Mouse (Mus musculus): Measurements from ENCODE around the gene Tmem231. TPM values are rescaled to one million over a fixed set of nuclear protein-coding genes. Genes with fewer than 3 reads are reported as not detected.
A peak's percentile ranks its signal among the peaks of the same experiment; 100 is the strongest.

Tmem231 gene
- polyA plus RNA-seq, 1 experiment: 17.2 TPM

DNA sequence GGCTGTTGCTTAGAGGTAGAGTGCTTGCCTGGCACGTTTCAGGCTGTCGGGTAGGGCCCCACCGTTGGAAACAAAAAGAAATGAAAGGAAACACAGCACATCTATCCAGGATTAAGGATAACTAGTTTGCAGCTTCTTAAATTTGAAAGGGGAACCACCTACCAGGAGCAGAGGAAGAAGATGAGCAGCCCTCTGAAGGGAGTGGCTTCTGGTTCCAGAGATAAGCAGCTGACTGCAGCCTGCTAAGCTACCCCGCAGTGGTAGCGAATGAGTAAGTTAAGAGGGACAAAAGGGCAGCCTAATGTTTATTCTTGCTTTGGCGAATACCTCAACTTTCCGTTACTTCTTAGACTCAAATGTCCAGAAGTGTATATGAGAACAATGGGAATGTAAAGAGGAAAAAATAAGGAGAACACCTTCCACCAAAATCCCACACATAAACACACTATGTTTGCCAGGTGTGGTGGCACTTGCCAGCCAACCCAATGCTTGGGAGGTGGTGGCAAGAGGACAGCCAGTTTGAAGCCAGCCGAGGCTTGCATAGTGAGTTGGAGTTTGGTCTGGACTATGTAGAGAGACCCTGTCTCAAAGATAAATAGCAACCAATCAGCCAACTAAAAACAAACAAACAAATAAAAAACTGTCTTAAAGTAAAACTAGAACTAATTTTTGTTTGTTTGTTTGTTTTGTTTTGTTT lies 3.9 kb downstream of the Tmem231 start:
- no peak for DNase-seq (ENCODE audit: low read depth)
- TF ChIP-seq POLR2A (IDR thresholded peaks at IDR 0.05; ENCODE audit: borderline replicate concordance, extremely low read depth, insufficient read depth, insufficient read length, poor library complexity, severe bottlenecking) (no peak), CTCF (IDR thresholded peaks at IDR 0.05; ENCODE audit: borderline replicate concordance, extremely low read depth, insufficient read depth, insufficient read length) (no peak)

DNA sequence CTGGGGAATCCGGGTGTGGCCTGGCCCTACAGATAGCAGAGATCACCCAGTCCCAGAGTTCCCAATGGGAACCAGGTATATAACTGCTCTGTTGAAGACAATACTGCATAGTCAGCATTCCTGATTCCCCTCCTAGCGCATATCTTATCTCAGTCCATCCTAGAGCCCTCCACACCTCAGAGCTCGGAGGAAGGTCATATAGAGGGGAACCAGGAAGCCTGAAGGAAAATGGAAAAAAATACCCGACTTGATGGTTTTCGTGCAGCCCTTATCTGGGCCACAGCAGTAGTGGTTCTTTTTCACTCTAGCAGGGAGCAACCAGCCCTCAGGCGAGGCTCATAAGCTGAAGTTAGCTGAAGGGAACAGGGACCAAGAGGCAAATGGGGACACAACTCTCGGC lies 8.7 kb downstream of the Tmem231 start:
- TF ChIP-seq CTCF (IDR thresholded peaks at IDR 0.05; ENCODE audit: borderline replicate concordance, extremely low read depth, insufficient read depth, insufficient read length) (no peak), POLR2A (IDR thresholded peaks at IDR 0.05; ENCODE audit: borderline replicate concordance, extremely low read depth, insufficient read depth, insufficient read length, poor library complexity, severe bottlenecking) (no peak)

DNA sequence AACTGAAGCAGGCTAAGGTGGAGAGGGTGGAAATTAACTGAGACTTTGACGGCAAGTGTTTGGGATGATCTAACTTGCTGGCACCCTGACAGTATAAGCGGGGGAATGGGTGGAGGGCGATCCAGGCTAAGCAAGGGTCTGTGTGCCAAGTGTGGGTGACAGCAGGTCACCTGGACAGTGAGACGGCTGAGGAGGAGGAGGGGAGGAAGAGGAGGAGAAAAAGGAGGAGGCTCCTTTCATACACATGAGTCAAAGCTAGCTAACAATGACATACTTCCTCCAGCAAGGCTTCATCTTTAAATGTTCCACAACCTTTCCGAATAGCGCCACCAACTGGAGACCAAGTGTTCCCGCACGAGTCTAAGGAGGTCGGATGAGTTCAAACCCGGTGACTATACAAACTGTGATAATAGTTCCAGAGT lies 10.3 kb downstream of the Tmem231 start:
- peak; percentile 53; the same call in 1 of the 2 replicates for TF ChIP-seq CTCF (IDR thresholded peaks at IDR 0.05; ENCODE audit: borderline replicate concordance, extremely low read depth, insufficient read depth, insufficient read length)
- TF ChIP-seq POLR2A (IDR thresholded peaks at IDR 0.05; ENCODE audit: borderline replicate concordance, extremely low read depth, insufficient read depth, insufficient read length, poor library complexity, severe bottlenecking): no peak
- peak; percentile 58 for DNase-seq (ENCODE audit: low read depth)

More for the DNA sequence above, 8.7 kb downstream of the Tmem231 start:
- no peak for DNase-seq (ENCODE audit: low read depth)

DNA sequence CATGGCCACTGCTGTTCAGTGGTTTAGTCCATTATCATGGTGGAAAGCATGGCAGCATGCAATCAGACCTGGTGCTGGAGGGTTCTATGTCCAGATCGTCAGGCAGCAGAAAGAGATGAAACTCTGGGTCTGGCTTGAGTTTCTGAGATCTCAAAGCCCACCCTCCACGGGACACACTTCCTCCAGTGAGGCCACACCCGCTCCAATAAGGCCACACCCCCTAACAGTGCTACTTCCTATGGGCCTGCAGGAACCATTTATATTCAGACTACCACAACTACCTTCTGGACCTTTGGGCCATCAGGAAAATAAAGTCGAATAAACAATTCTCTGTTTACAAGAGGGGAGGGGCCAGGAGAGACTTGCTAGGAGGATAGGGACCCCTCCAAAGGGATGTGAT lies 12.7 kb downstream of the Tmem231 start:
- no peak for TF ChIP-seq POLR2A (IDR thresholded peaks at IDR 0.05; ENCODE audit: borderline replicate concordance, extremely low read depth, insufficient read depth, insufficient read length, poor library complexity, severe bottlenecking)
- TF ChIP-seq CTCF (IDR thresholded peaks at IDR 0.05; ENCODE audit: borderline replicate concordance, extremely low read depth, insufficient read depth, insufficient read length): no peak
- no peak for DNase-seq (ENCODE audit: low read depth)

DNA sequence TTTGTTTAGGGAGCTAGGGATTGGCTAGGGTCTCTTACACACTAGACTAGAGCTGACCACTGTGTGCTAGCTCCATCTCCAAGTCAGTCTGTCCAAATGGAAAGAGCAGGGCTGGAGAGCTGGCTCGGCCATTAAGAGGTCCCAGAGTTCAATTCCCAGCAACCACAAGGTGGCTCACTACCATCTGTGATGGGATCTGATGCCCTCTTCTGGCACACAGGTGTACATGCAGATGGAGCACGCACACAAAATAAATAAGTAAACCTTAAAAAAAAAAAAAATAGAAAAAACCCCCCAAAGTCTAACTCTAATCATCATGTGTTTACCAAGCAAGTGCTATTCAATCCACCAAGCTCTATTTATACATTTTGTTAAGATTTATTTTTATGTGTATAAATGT lies 14.0 kb downstream of the Tmem231 start:
- DNase-seq (ENCODE audit: low read depth): no peak
- TF ChIP-seq CTCF (IDR thresholded peaks at IDR 0.05; ENCODE audit: borderline replicate concordance, extremely low read depth, insufficient read depth, insufficient read length) (peak; percentile 20; the same call in 1 of the 2 replicates), POLR2A (IDR thresholded peaks at IDR 0.05; ENCODE audit: borderline replicate concordance, extremely low read depth, insufficient read depth, insufficient read length, poor library complexity, severe bottlenecking) (no peak)

DNA sequence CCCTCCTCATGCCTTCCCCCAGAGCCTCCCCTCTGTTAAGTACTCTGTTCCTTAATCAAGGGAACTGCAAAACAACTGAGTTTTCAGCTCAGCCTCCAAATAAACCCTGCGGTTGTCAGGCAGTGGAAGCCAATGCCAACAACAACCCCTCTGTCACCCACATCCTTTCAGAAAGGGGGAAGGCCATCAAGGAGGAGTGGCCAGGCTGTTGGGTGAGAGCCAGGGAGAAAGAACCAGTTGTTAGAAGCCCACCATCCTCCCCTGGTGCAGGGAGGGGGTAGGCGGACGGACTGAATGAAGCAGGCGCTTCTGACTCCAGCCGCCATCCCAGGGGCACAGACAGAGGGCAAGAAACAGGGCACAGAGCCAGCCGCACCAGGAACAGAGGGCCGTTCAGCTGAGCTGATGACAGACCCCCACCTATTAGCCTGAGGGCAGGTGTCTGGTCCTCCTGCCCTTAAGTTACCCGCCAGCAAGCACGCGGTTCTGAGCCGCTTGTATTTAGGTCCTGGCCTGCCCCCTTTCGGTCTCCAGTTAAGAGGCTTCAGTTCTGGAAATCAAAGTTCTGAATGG lies 20.7 kb downstream of the Tmem231 start:
- DNase-seq (ENCODE audit: low read depth): peak; percentile 94
- peak; percentile 33; the same call in 1 of the 2 replicates for TF ChIP-seq CTCF (IDR thresholded peaks at IDR 0.05; ENCODE audit: borderline replicate concordance, extremely low read depth, insufficient read depth, insufficient read length)
- TF ChIP-seq POLR2A (IDR thresholded peaks at IDR 0.05; ENCODE audit: borderline replicate concordance, extremely low read depth, insufficient read depth, insufficient read length, poor library complexity, severe bottlenecking): no peak

DNA sequence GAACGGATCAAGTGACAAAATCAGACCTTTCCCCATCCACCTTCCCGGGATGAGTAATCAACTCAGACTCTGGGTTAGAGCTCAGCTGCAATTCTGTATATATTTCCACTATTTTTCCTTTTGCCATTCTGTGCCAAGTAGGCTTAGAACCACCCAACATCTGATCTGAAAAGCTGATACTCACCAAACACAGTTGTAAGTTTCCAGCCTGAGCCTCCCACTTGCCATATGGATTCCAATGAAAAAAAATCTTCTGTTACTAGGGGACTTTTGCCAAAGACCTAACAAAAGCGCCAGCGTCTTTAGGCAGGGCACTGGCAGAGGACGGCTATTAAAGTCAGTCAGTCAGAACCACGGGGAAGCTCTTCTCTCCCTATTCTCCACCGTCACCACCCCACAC lies 22.1 kb downstream of the Tmem231 start:
- DNase-seq (ENCODE audit: low read depth): peak; percentile 66
- TF ChIP-seq CTCF (IDR thresholded peaks at IDR 0.05; ENCODE audit: borderline replicate concordance, extremely low read depth, insufficient read depth, insufficient read length): no peak
- TF ChIP-seq POLR2A (IDR thresholded peaks at IDR 0.05; ENCODE audit: borderline replicate concordance, extremely low read depth, insufficient read depth, insufficient read length, poor library complexity, severe bottlenecking): no peak

DNA sequence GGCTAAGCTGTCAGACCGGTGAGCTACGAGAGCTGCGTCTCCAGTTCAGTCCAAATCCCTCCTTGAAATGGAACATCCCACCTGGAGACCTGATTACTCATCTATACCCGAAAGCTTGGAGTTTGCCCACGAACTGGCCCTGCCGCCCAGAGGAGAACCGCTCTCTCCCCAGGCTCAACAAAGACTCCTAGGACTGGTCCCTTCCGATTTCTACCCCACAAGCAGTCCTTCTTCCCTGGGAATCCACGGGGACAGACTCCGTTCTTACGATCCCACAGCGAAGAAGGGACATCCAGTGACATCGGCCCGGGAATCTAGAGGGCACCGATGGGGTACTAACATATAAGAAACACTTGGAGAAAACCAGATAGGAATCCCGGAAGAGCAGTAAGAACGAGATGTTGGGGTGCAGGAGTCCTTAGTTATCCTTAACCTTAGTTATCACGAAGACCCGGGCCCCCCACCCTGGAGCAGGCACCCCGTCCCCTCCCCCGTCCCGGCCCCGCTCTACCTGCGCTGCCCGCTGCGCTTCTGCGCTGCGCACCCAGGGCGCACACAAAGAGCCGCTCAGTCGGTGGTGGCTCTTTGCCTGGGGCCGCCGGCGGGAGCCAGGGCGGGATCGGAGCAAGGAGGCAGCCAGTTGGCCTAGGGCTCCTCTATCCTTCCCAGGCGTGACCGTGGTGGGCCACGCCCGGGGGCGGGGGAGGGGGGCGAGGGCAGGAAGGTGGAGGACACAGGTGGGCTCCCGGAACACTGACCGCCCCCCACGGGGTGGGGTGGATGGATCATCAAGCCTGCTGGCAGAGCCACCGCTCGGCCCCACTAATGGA lies 23.8 kb downstream of the Tmem231 start, which contains the start of gene Chst5:
Chst5 (minus strand) TSS at position 827 of the 830 bp plus-strand sequence.
- peak; percentile 52 for DNase-seq (ENCODE audit: low read depth)
- TF ChIP-seq CTCF (IDR thresholded peaks at IDR 0.05; ENCODE audit: borderline replicate concordance, extremely low read depth, insufficient read depth, insufficient read length): no peak
- no peak for TF ChIP-seq POLR2A (IDR thresholded peaks at IDR 0.05; ENCODE audit: borderline replicate concordance, extremely low read depth, insufficient read depth, insufficient read length, poor library complexity, severe bottlenecking)

DNA sequence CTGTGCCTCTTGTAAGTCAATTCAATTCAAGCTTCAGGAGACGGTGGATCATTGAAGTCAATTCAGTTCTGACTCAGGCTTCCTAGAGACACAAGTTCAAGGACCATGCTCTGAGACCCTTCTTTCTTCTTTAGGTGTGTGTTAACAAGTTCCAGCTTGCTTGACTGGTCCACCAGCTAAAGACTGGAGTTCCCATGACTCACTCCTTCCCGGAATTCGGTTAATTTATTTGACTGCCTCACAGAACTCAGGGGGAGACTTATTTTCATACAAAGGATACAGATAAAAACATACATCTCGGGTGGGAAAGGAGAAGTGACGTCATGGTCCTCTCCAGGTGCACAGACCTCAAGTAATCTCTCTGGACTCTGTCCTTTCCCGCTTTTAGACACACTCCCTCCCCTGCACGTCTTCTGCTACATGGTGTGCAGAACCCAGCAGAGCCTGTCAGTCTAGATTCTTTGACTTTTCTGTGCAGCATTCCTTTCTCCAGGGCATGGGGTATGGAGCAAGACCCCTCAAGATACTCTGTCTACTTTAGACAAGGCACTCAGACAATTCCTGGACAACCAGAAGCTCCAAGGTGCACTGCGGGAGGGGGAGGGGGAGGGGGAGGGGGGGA lies 28.1 kb downstream of the Tmem231 start:
- TF ChIP-seq CTCF (IDR thresholded peaks at IDR 0.05; ENCODE audit: borderline replicate concordance, extremely low read depth, insufficient read depth, insufficient read length): no peak
- no peak for TF ChIP-seq POLR2A (IDR thresholded peaks at IDR 0.05; ENCODE audit: borderline replicate concordance, extremely low read depth, insufficient read depth, insufficient read length, poor library complexity, severe bottlenecking)
- no peak for DNase-seq (ENCODE audit: low read depth)

DNA sequence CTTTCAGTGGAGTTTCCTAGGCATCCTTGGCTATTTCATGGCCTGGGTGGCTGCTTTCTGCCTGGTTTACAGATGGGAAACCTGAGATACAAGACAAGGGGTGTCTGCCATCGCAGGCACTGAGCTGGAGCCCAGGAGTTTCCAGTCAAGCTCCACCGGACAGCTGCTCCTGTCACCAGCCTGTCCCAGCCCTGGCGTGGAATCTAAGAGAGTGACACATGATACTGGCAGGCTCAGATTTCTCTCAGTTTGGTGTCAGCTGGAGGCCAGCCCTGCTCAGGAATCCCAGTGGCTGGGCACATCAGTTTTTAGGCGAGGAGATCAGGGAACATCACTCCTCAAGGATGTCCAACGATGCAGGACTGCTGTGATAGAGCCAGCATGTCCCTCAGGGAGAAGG lies 31.6 kb downstream of the Tmem231 start:
- no peak for TF ChIP-seq POLR2A (IDR thresholded peaks at IDR 0.05; ENCODE audit: borderline replicate concordance, extremely low read depth, insufficient read depth, insufficient read length, poor library complexity, severe bottlenecking)
- TF ChIP-seq CTCF (IDR thresholded peaks at IDR 0.05; ENCODE audit: borderline replicate concordance, extremely low read depth, insufficient read depth, insufficient read length): no peak
- DNase-seq (ENCODE audit: low read depth): no peak

DNA sequence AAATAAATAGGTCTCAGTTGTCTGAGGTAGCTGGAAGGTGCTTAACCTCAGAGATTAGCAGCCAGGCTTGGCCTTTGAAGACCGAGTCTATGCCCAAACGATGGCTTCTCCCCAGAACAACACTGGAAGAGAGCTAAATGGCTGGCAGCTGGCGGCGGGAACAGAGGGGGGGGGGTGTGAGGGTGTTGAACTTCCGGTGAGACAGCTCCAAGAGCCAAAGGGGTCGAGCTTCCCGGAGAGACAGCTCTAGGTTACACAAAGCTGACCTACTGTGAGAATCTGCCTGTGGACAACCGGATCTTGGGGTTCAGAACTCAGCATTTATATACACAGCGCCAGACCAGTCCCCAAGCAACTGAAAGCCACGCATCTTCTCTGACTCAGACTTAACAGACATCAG lies 35.1 kb downstream of the Tmem231 start:
- peak; percentile 18 for DNase-seq (ENCODE audit: low read depth)
- no peak for TF ChIP-seq POLR2A (IDR thresholded peaks at IDR 0.05; ENCODE audit: borderline replicate concordance, extremely low read depth, insufficient read depth, insufficient read length, poor library complexity, severe bottlenecking)
- no peak for TF ChIP-seq CTCF (IDR thresholded peaks at IDR 0.05; ENCODE audit: borderline replicate concordance, extremely low read depth, insufficient read depth, insufficient read length)

Data from brain, embryonic 14.5 days (tissue).